Mouse (Mus musculus): Measurements from ENCODE around the gene Rint1. TPM values are rescaled to one million over a fixed set of nuclear protein-coding genes. Genes with fewer than 3 reads are reported as not detected.

Rint1 gene
- polyA plus RNA-seq (2015; fragmentation: Nextera tagmentation; extraction: Ambion mirVana) = 39.3 and 41.0 TPM in 2 replicates

- Histone ChIP-seq H3K36me3 (ENCODE audit: control insufficient read depth, insufficient read depth, low read length) (no peaks in the 10 kb centered on the region), H3K27me3 (ENCODE audit: control insufficient read depth, insufficient read depth, low read length) (no peaks in the 10 kb centered on the region), H3K4me1 (ENCODE audit: control insufficient read depth, insufficient read depth, low read length) (peaks cover 6% of the 10 kb centered on the region), H3K4me3 (replicated peaks; ENCODE audit: low read length) (peak within 1 kb of the TSS; percentile 94), H3K9ac (ENCODE audit: low read length) (peak within 1 kb of the TSS; percentile 93), H3K9me3 (replicated peaks; ENCODE audit: control insufficient read depth, low read length) (no peaks in the 10 kb centered on the region), H3K27ac (ENCODE audit: low read length) (peak within 1 kb of the TSS; percentile 86), H3K4me2 (ENCODE audit: low read depth, low read length) (peak within 1 kb of the TSS; percentile 65)
- 1% methylated on average over 47 of the region's 47 CpGs for WGBS
- peak; percentile 86 for ATAC-seq (ENCODE audit: insufficient read depth, low FRiP score)
These were observed at the start of gene Rint1 for GRCm38 (mm10) chr5:23787536-23788389. Gene Rint1, plus strand, starts transcription at chr5:23787711.

DNA sequence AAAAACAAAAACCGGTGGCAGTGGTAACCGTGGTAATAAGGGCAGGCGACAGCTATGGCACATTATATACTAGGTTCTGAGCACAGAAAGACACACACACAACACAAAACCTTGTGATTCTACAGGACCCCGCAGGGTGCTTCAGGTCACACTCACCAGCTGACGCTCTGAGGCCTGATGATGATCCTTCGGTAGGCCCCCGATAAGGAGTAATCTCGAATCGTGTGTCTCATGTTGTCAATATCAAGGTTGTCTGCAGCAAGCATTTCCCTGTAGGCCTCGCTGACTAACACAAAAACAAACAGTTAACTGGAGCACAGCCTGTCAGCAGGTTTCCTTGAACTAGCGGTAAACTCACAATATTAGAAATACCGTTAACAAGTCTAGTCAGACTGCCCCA lies 44.2 kb upstream of the Rint1 start:
- H3K36me3 ChIP-seq (ENCODE audit: control insufficient read depth, insufficient read depth, low read length) = peaks cover 14% of the 10 kb centered on the region; the same call in 1 of the 2 replicates

GRCm38 (mm10) chr5:23749882-23750281 lies 37.6 kb upstream of the Rint1 start:
- 77% methylated on average over 2 of the region's 2 CpGs for WGBS
- Histone ChIP-seq H3K36me3 (ENCODE audit: control insufficient read depth, insufficient read depth, low read length) (no peaks in the 10 kb centered on the region), H3K9me3 (replicated peaks; ENCODE audit: control insufficient read depth, low read length) (no peaks in the 10 kb centered on the region), H3K27ac (ENCODE audit: low read length) (no peak overlapping the region), H3K4me2 (ENCODE audit: low read depth, low read length) (no peak overlapping the region), H3K4me1 (ENCODE audit: control insufficient read depth, insufficient read depth, low read length) (no peaks in the 10 kb centered on the region), H3K4me3 (replicated peaks; ENCODE audit: low read length) (no peak overlapping the region), H3K9ac (ENCODE audit: low read length) (no peak overlapping the region), H3K27me3 (ENCODE audit: control insufficient read depth, insufficient read depth, low read length) (no peaks in the 10 kb centered on the region)
- ATAC-seq (ENCODE audit: insufficient read depth, low FRiP score) = no peak

More for the DNA sequence above, 44.2 kb upstream of the Rint1 start:
- Histone ChIP-seq H3K27ac (ENCODE audit: low read length) (no peak overlapping the region), H3K9ac (ENCODE audit: low read length) (no peak overlapping the region), H3K4me1 (ENCODE audit: control insufficient read depth, insufficient read depth, low read length) (no peaks in the 10 kb centered on the region), H3K4me3 (replicated peaks; ENCODE audit: low read length) (no peak overlapping the region), H3K9me3 (replicated peaks; ENCODE audit: control insufficient read depth, low read length) (no peaks in the 10 kb centered on the region), H3K4me2 (ENCODE audit: low read depth, low read length) (no peak overlapping the region), H3K27me3 (ENCODE audit: control insufficient read depth, insufficient read depth, low read length) (no peaks in the 10 kb centered on the region)
- WGBS = 96% methylated on average over 12 of the region's 12 CpGs
- no peak for ATAC-seq (ENCODE audit: insufficient read depth, low FRiP score)

GRCm38 (mm10) chr5:23755591-23755990 lies 31.9 kb upstream of the Rint1 start:
- no peak overlapping the region for H3K9ac ChIP-seq (ENCODE audit: low read length)
- H3K4me3 ChIP-seq (replicated peaks; ENCODE audit: low read length) = no peak overlapping the region
- H3K27ac ChIP-seq (ENCODE audit: low read length) = no peak overlapping the region
- no peaks in the 10 kb centered on the region for H3K4me1 ChIP-seq (ENCODE audit: control insufficient read depth, insufficient read depth, low read length)
- no peaks in the 10 kb centered on the region for H3K27me3 ChIP-seq (ENCODE audit: control insufficient read depth, insufficient read depth, low read length)
- no peaks in the 10 kb centered on the region for H3K9me3 ChIP-seq (replicated peaks; ENCODE audit: control insufficient read depth, low read length)
- H3K36me3 ChIP-seq (ENCODE audit: control insufficient read depth, insufficient read depth, low read length) = peaks cover 10% of the 10 kb centered on the region
- 96% methylated on average over 9 of the region's 9 CpGs for WGBS
- ATAC-seq (ENCODE audit: insufficient read depth, low FRiP score) = no peak
- no peak overlapping the region for H3K4me2 ChIP-seq (ENCODE audit: low read depth, low read length)

- Histone ChIP-seq H3K9me3 (replicated peaks; ENCODE audit: control insufficient read depth, low read length) (no peaks in the 10 kb centered on the region), H3K4me1 (ENCODE audit: control insufficient read depth, insufficient read depth, low read length) (no peaks in the 10 kb centered on the region), H3K36me3 (ENCODE audit: control insufficient read depth, insufficient read depth, low read length) (peaks cover 10% of the 10 kb centered on the region), H3K27ac (ENCODE audit: low read length) (no peak overlapping the region), H3K9ac (ENCODE audit: low read length) (no peak overlapping the region), H3K4me3 (replicated peaks; ENCODE audit: low read length) (no peak overlapping the region), H3K4me2 (ENCODE audit: low read depth, low read length) (no peak overlapping the region), H3K27me3 (ENCODE audit: control insufficient read depth, insufficient read depth, low read length) (no peaks in the 10 kb centered on the region)
- ATAC-seq (ENCODE audit: insufficient read depth, low FRiP score) = no peak
- WGBS = 96% methylated on average over 4 of the region's 4 CpGs
These were observed 31.1 kb upstream of the Rint1 start for GRCm38 (mm10) chr5:23756368-23756767.

GRCm38 (mm10) chr5:23758633-23759032 lies 28.9 kb upstream of the Rint1 start:
- Histone ChIP-seq H3K4me3 (replicated peaks; ENCODE audit: low read length) (no peak overlapping the region), H3K27me3 (ENCODE audit: control insufficient read depth, insufficient read depth, low read length) (no peaks in the 10 kb centered on the region), H3K9me3 (replicated peaks; ENCODE audit: control insufficient read depth, low read length) (no peaks in the 10 kb centered on the region), H3K4me2 (ENCODE audit: low read depth, low read length) (no peak overlapping the region), H3K9ac (ENCODE audit: low read length) (no peak overlapping the region), H3K4me1 (ENCODE audit: control insufficient read depth, insufficient read depth, low read length) (no peaks in the 10 kb centered on the region), H3K36me3 (ENCODE audit: control insufficient read depth, insufficient read depth, low read length) (peaks cover 10% of the 10 kb centered on the region), H3K27ac (ENCODE audit: low read length) (no peak overlapping the region)
- no peak for ATAC-seq (ENCODE audit: insufficient read depth, low FRiP score)
- WGBS = 53% methylated on average over 2 of the region's 2 CpGs

DNA sequence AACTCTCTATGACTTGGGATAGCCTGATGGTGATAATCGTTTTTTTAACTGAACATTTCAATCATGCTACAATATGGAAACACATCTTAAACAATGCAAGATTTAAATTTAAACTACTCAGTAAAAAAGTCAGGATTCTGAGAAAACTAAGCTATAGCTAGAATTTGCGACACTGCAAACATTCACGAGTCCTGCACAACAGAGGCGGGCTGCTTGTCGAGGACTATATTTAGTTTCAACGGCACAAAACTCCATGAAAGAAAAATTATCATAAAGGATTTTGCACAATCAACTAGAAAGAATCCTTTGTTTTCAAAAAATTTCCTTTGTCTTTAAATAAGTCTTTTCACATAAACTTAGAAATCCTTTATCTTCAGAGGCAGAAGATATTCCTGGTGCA lies 25.0 kb upstream of the Rint1 start:
- no peak for ATAC-seq (ENCODE audit: insufficient read depth, low FRiP score)
- H3K4me1 ChIP-seq (ENCODE audit: control insufficient read depth, insufficient read depth, low read length) = no peaks in the 10 kb centered on the region
- no peaks in the 10 kb centered on the region for H3K27me3 ChIP-seq (ENCODE audit: control insufficient read depth, insufficient read depth, low read length)
- H3K4me2 ChIP-seq (ENCODE audit: low read depth, low read length) = no peak overlapping the region
- 88% methylated on average over 6 of the region's 6 CpGs for WGBS
- H3K9ac ChIP-seq (ENCODE audit: low read length) = no peak overlapping the region
- H3K36me3 ChIP-seq (ENCODE audit: control insufficient read depth, insufficient read depth, low read length) = peaks cover 12% of the 10 kb centered on the region
- H3K9me3 ChIP-seq (replicated peaks; ENCODE audit: control insufficient read depth, low read length) = no peaks in the 10 kb centered on the region
- no peak overlapping the region for H3K4me3 ChIP-seq (replicated peaks; ENCODE audit: low read length)
- no peak overlapping the region for H3K27ac ChIP-seq (ENCODE audit: low read length)

- Histone ChIP-seq H3K4me3 (replicated peaks; ENCODE audit: low read length) (no peak overlapping the region), H3K27ac (ENCODE audit: low read length) (no peak overlapping the region), H3K4me2 (ENCODE audit: low read depth, low read length) (no peak overlapping the region), H3K9me3 (replicated peaks; ENCODE audit: control insufficient read depth, low read length) (no peaks in the 10 kb centered on the region), H3K36me3 (ENCODE audit: control insufficient read depth, insufficient read depth, low read length) (peaks cover 12% of the 10 kb centered on the region), H3K9ac (ENCODE audit: low read length) (no peak overlapping the region), H3K27me3 (ENCODE audit: control insufficient read depth, insufficient read depth, low read length) (no peaks in the 10 kb centered on the region), H3K4me1 (ENCODE audit: control insufficient read depth, insufficient read depth, low read length) (no peaks in the 10 kb centered on the region)
- no peak for ATAC-seq (ENCODE audit: insufficient read depth, low FRiP score)
- 98% methylated on average over 5 of the region's 5 CpGs for WGBS
These were observed 23.0 kb upstream of the Rint1 start for GRCm38 (mm10) chr5:23764557-23764956.

DNA sequence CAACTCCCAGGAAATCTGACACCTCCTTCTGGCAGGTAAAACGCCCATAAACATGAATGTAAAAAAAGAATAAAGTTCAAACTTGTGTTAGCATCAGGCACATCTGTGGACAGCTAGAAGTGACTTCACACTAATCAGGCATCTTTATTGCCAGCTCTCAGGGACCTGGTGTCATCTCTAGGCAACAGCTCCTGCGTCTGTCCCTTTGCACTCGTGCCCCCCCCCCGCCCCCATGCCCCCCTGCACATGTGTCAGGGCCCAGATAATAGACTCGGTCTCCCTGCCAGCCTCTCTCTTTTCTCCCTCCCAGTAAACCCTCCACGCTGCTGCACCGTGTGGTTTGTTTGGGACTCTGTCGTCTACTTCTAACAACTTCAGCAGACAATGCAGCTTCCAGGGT lies 16.4 kb upstream of the Rint1 start:
- WGBS = 63% methylated on average over 8 of the region's 8 CpGs
- no peak overlapping the region for H3K9ac ChIP-seq (ENCODE audit: low read length)
- no peaks in the 10 kb centered on the region for H3K9me3 ChIP-seq (replicated peaks; ENCODE audit: control insufficient read depth, low read length)
- 0 out of 2 replicates have a peak, but pooled peaks have one; percentile 21 for ATAC-seq (ENCODE audit: insufficient read depth, low FRiP score)
- no peaks in the 10 kb centered on the region for H3K4me1 ChIP-seq (ENCODE audit: control insufficient read depth, insufficient read depth, low read length)
- no peak overlapping the region for H3K4me2 ChIP-seq (ENCODE audit: low read depth, low read length)
- H3K36me3 ChIP-seq (ENCODE audit: control insufficient read depth, insufficient read depth, low read length) = peaks cover 6% of the 10 kb centered on the region
- H3K27ac ChIP-seq (ENCODE audit: low read length) = no peak overlapping the region
- no peaks in the 10 kb centered on the region for H3K27me3 ChIP-seq (ENCODE audit: control insufficient read depth, insufficient read depth, low read length)
- no peak overlapping the region for H3K4me3 ChIP-seq (replicated peaks; ENCODE audit: low read length)

Data from stomach, embryonic 16.5 days (tissue).